Comparison of ENCODE assay signal across 7 mouse cellular contexts in genomic region chrX:14273628-14274337, GRCm38 (mm10).
DNase-seq lines count a peak whose midpoint lies in the region; ATAC-seq lines count a peak whose summit lies in the region.

No protein-coding gene starts in this region.

- H3K4me1 ChIP-seq in embryonic facial prominence, embryonic 15.5 days = no peaks in the 10 kb centered on the region
- H3K4me1 ChIP-seq in limb, embryonic 11.5 days (ENCODE audit: control insufficient read depth, insufficient read depth, low read length) = no peaks in the 10 kb centered on the region

- H3K4me3 ChIP-seq in embryonic facial prominence, embryonic 15.5 days (replicated peaks) = no peak overlapping the region
- no peak overlapping the region for H3K4me3 ChIP-seq in limb, embryonic 11.5 days (ENCODE audit: low read depth, low read length)

- H3K36me3 ChIP-seq in embryonic facial prominence, embryonic 15.5 days = no peaks in the 10 kb centered on the region
- H3K36me3 ChIP-seq in limb, embryonic 11.5 days (ENCODE audit: control insufficient read depth, insufficient read depth, low read length) = no peaks in the 10 kb centered on the region

- WGBS in embryonic facial prominence, embryonic 15.5 days = 47% methylated on average over 6 of the region's 6 CpGs
- WGBS in limb, embryonic 11.5 days = 41% methylated on average over 6 of the region's 6 CpGs

- DNase-seq in left cerebral cortex, adult 9 months (ENCODE audit: low spot score in 2 of 2) = peak; percentile 5 to 11
- DNase-seq in left cerebral cortex, postnatal 36 days (ENCODE audit: low spot score in 2 of 2) = no peak
- DNase-seq in limb, embryonic 11.5 days (ENCODE audit: low spot score) = peak; percentile 20
- DNase-seq in right cerebral cortex, postnatal 36 days (ENCODE audit: low spot score in 2 of 2) = peak; percentile 4 to 9
- no peak for DNase-seq in spleen, postnatal 10 days (ENCODE audit: low spot score in 2 of 2)
- DNase-seq in adrenal gland, postnatal 36 days = no peak

- H3K4me2 ChIP-seq in embryonic facial prominence, embryonic 15.5 days (replicated peaks) = no peak overlapping the region
- no peak overlapping the region for H3K4me2 ChIP-seq in limb, embryonic 11.5 days (ENCODE audit: low read depth, severe bottlenecking)

- H3K27me3 ChIP-seq in embryonic facial prominence, embryonic 15.5 days = no peaks in the 10 kb centered on the region
- H3K27me3 ChIP-seq in limb, embryonic 11.5 days (ENCODE audit: control insufficient read depth, insufficient read depth, low read length) = no peaks in the 10 kb centered on the region

- ATAC-seq in embryonic facial prominence, embryonic 15.5 days (ENCODE audit: insufficient number of reproducible peaks, low FRiP score, low TSS enrichment, low read depth) = peak; percentile 73
- ATAC-seq in limb, embryonic 11.5 days (ENCODE audit: insufficient number of reproducible peaks, low FRiP score, low TSS enrichment, low read depth) = no peak

- H3K27ac ChIP-seq in embryonic facial prominence, embryonic 15.5 days (replicated peaks) = no peak overlapping the region
- H3K27ac ChIP-seq in limb, embryonic 11.5 days (replicated peaks; ENCODE audit: low read depth, low read length) = no peak overlapping the region

- no peaks in the 10 kb centered on the region for H3K9me3 ChIP-seq in embryonic facial prominence, embryonic 15.5 days (replicated peaks)
- H3K9me3 ChIP-seq in limb, embryonic 11.5 days (ENCODE audit: control insufficient read depth, low read length) = no peaks in the 10 kb centered on the region

- no peak overlapping the region for H3K9ac ChIP-seq in embryonic facial prominence, embryonic 15.5 days
- H3K9ac ChIP-seq in limb, embryonic 11.5 days (ENCODE audit: low read length) = no peak overlapping the region

- intact Hi-C loops in left cerebral cortex, postnatal 36 days (cut with DNase I) = no loop called here

Comparison
In these comparisons a context has a peak if more than half of its experiments do, and no peak if none do; other contexts are left out.
1. DNase-seq: peak in left cerebral cortex, adult 9 months (2 of 2), limb, embryonic 11.5 days (single experiment) and right cerebral cortex, postnatal 36 days (2 of 2); none in left cerebral cortex, postnatal 36 days (0 of 2), spleen, postnatal 10 days (0 of 2) and adrenal gland, postnatal 36 days (0 of 2).